Mouse (Mus musculus): ENCODE data around the gene Chrm3.

Chrm3 gene

GRCm38 (mm10) chr13:9985648-9986047 lies 375.0 kb downstream of the Chrm3 start:
- DNase-seq, result no peak

- no peak for DNase-seq
Measured at GRCm38 (mm10) chr13:9983293-9983692, 377.4 kb downstream of the Chrm3 start.

- DNase-seq, result no peak
Measured at GRCm38 (mm10) chr13:9977699-9978098, 382.9 kb downstream of the Chrm3 start.

GRCm38 (mm10) chr13:9973742-9974321 lies 386.8 kb downstream of the Chrm3 start:
- no peak for DNase-seq

GRCm38 (mm10) chr13:9971845-9972244 lies 388.8 kb downstream of the Chrm3 start:
- no peak for DNase-seq

GRCm38 (mm10) chr13:9952619-9953018 lies 408.0 kb downstream of the Chrm3 start:
- no peak for DNase-seq

- no peak for DNase-seq
Measured at GRCm38 (mm10) chr13:9951376-9951775, 409.3 kb downstream of the Chrm3 start.

- DNase-seq, result no peak
Measured at GRCm38 (mm10) chr13:9949091-9949490, 411.6 kb downstream of the Chrm3 start.

- DNase-seq, result no peak
Measured at GRCm38 (mm10) chr13:9940186-9940585, 420.5 kb downstream of the Chrm3 start.

- DNase-seq, result no peak
Measured at GRCm38 (mm10) chr13:9938798-9939485, 421.7 kb downstream of the Chrm3 start.

- DNase-seq, result no peak
Measured at GRCm38 (mm10) chr13:9932714-9933113, 427.9 kb downstream of the Chrm3 start.

GRCm38 (mm10) chr13:9930606-9931005 lies 430.0 kb downstream of the Chrm3 start:
- no peak for DNase-seq

- DNase-seq, result no peak
Measured at GRCm38 (mm10) chr13:9929978-9930377, 430.7 kb downstream of the Chrm3 start.

- no peak for DNase-seq
Measured at GRCm38 (mm10) chr13:9921150-9921549, 439.5 kb downstream of the Chrm3 start.

- DNase-seq, result no peak
Measured at GRCm38 (mm10) chr13:9912697-9913096, 447.9 kb downstream of the Chrm3 start.

- DNase-seq, result no peak
Measured at GRCm38 (mm10) chr13:9908707-9909106, 451.9 kb downstream of the Chrm3 start.

GRCm38 (mm10) chr13:9907202-9907601 lies 453.4 kb downstream of the Chrm3 start:
- DNase-seq, result no peak

GRCm38 (mm10) chr13:9904455-9904854 lies 456.2 kb downstream of the Chrm3 start:
- DNase-seq, result no peak

- DNase-seq, result no peak
Measured at GRCm38 (mm10) chr13:9900653-9901385, 459.8 kb downstream of the Chrm3 start.

GRCm38 (mm10) chr13:9898664-9899369 lies 461.8 kb downstream of the Chrm3 start:
- no peak for DNase-seq

GRCm38 (mm10) chr13:9897231-9897630 lies 463.4 kb downstream of the Chrm3 start:
- no peak for DNase-seq

- DNase-seq, result no peak
Measured at GRCm38 (mm10) chr13:9895045-9895625, 465.5 kb downstream of the Chrm3 start.

GRCm38 (mm10) chr13:9891088-9891487 lies 469.6 kb downstream of the Chrm3 start:
- no peak for DNase-seq

All from kidney, postnatal 36 days (tissue).